In genomic region chr11:77875847-77876759, GRCm38 (mm10) we compare ENCODE assay signal across 9 mouse cellular contexts. TPM values are rescaled to one million over a fixed set of nuclear protein-coding genes. Genes with fewer than 3 reads are reported as not detected.
A peak's percentile ranks its signal among the peaks of the same experiment; 100 is the strongest.
DNase-seq lines count a peak whose midpoint lies in the region; ATAC-seq and TF ChIP-seq lines count a peak whose summit lies in the region.
"Had no signal": no experiment of that assay in that cellular context is flagged by ENCODE, and none has a peak within 500 bp of the region (broad histone marks: within the 10 kb centered on the region; RNA-seq: fewer than 3 reads in every experiment).

No protein-coding gene starts in this region.

- H3K4me1 ChIP-seq in heart, embryonic 11.5 days (ENCODE audit: control insufficient read depth, insufficient read depth, low read length) = peaks cover 34% of the 10 kb centered on the region
- H3K4me1 ChIP-seq in midbrain, embryonic 11.5 days (ENCODE audit: control insufficient read depth, insufficient read depth, low read length) = peaks cover 28% of the 10 kb centered on the region

- peak overlapping the region; percentile 73 for H3K27ac ChIP-seq in gastrocnemius, adult 2 months
- H3K27ac ChIP-seq in heart, embryonic 11.5 days (ENCODE audit: low read depth, low read length) = peak overlapping the region; percentile 86
- peak overlapping the region; percentile 44 for H3K27ac ChIP-seq in midbrain, embryonic 11.5 days (ENCODE audit: low read depth, low read length)

- DNase-seq in gastrocnemius, adult 2 months = peak; percentile 70
- DNase-seq in gastrocnemius, postnatal 36 days = no peak
- DNase-seq in T-cell, adult 2 months (ENCODE audit: low spot score) = peak; percentile 17
- DNase-seq in midbrain, embryonic 11.5 days (ENCODE audit: low spot score, missing footprints) = no peak
- DNase-seq in spleen, adult 18-20 months = no peak
- DNase-seq in natural killer cell, adult 2 months (ENCODE audit: low spot score in 2 of 2) = no peak
- DNase-seq in kidney, postnatal 4 days = no peak

- TF ChIP-seq CTCF in gastrocnemius, adult 2 months (IDR thresholded peaks at IDR 0.05) = no peak

- WGBS in heart, embryonic 11.5 days (ENCODE audit: insufficient replicate concordance) = 32% methylated on average over 26 of the region's 26 CpGs
- WGBS in midbrain, embryonic 11.5 days = 59% methylated on average over 26 of the region's 26 CpGs

- H3K4me2 ChIP-seq in heart, embryonic 11.5 days = peak overlapping the region; percentile 54
- H3K4me2 ChIP-seq in midbrain, embryonic 11.5 days = no peak overlapping the region

- intact Hi-C loops in gastrocnemius, adult 2 months (cut with DNase I) = no loop called here
- intact Hi-C loops in gastrocnemius, postnatal 36 days (cut with DNase I) = no loop called here

- ATAC-seq in heart, embryonic 11.5 days (replicated peaks; ENCODE audit: insufficient number of reproducible peaks, low FRiP score, low TSS enrichment) = peak; percentile 80
- no peak for ATAC-seq in midbrain, embryonic 11.5 days (ENCODE audit: low FRiP score)

- peak overlapping the region; percentile 45 for H3K4me3 ChIP-seq in gastrocnemius, adult 2 months
- H3K4me3 ChIP-seq in heart, embryonic 11.5 days (ENCODE audit: low read depth, low read length) = no peak overlapping the region
- no peak overlapping the region for H3K4me3 ChIP-seq in midbrain, embryonic 11.5 days (ENCODE audit: low read depth, low read length)
- H3K4me3 ChIP-seq: myocyte had no signal

- H3K27me3 ChIP-seq in heart, embryonic 11.5 days (ENCODE audit: control insufficient read depth, insufficient read depth, low read length) = no peaks in the 10 kb centered on the region
- no peaks in the 10 kb centered on the region; the same call in 1 of the 2 replicates for H3K27me3 ChIP-seq in midbrain, embryonic 11.5 days (ENCODE audit: control insufficient read depth, insufficient read depth, low read length)

- H3K9me3 ChIP-seq in heart, embryonic 11.5 days (replicated peaks; ENCODE audit: control insufficient read depth, low read length) = no peaks in the 10 kb centered on the region
- H3K9me3 ChIP-seq in midbrain, embryonic 11.5 days (ENCODE audit: control insufficient read depth, low read length) = no peaks in the 10 kb centered on the region

- H3K36me3 ChIP-seq in heart, embryonic 11.5 days (ENCODE audit: control insufficient read depth, insufficient read depth, low read length) = no peaks in the 10 kb centered on the region
- no peaks in the 10 kb centered on the region for H3K36me3 ChIP-seq in midbrain, embryonic 11.5 days (ENCODE audit: control insufficient read depth, insufficient read depth, low read length)

- peak overlapping the region; percentile 23 for H3K9ac ChIP-seq in heart, embryonic 11.5 days (ENCODE audit: low read depth, low read length)
- peak overlapping the region; percentile 25; the same call in 1 of the 2 replicates for H3K9ac ChIP-seq in midbrain, embryonic 11.5 days (ENCODE audit: low read length)

RNA-seq across cellular contexts. Expression of gene Pipox, which starts 17.8 kb away (rescaled TPM):
- not detected for total RNA-seq in gastrocnemius, adult 2 months (2021)
- total RNA-seq in gastrocnemius, postnatal 36 days (2021) = not detected
- 1.8 and 2.4 TPM in 2 replicates for polyA plus RNA-seq in heart, embryonic 11.5 days (2014; fragmentation: Nextera tagmentation; extraction: Ambion mirVana)
- 12.1 and 12.6 TPM in 2 replicates for polyA plus RNA-seq in midbrain, embryonic 11.5 days (2014; fragmentation: Nextera tagmentation; extraction: Ambion mirVana)
- polyA plus RNA-seq: myocyte had no signal

RNA-seq across cellular contexts. Expression of gene Sez6, which starts 54.5 kb away (rescaled TPM):
- under 1 TPM in 1 of 2 experiments, not detected in 1; 0.25 TPM for total RNA-seq in gastrocnemius, adult 2 months (2021)
- total RNA-seq in gastrocnemius, postnatal 36 days (2021) = under 1 TPM in 1 of 2 experiments, not detected in 1; 0.10 TPM
- 0.09 TPM in 1 of 2 replicates, not detected in the other for polyA plus RNA-seq in heart, embryonic 11.5 days (2014; fragmentation: Nextera tagmentation; extraction: Ambion mirVana)
- polyA plus RNA-seq in midbrain, embryonic 11.5 days (2014; fragmentation: Nextera tagmentation; extraction: Ambion mirVana) = 7.2 and 8.6 TPM in 2 replicates
- polyA plus RNA-seq: myocyte had no signal

Comparison
In these comparisons a context has a peak if more than half of its experiments do, and no peak if none do; other contexts are left out.
1. DNase-seq: peak in gastrocnemius, adult 2 months (single experiment) and T-cell, adult 2 months (single experiment); none in gastrocnemius, postnatal 36 days (0 of 2), midbrain, embryonic 11.5 days (single experiment), spleen, adult 18-20 months (0 of 2), natural killer cell, adult 2 months (0 of 2) and kidney, postnatal 4 days (0 of 2).
2. Peak in every context shown above with its lines, with median percentiles within 50 percentile points of each other: H3K27ac ChIP-seq.